Mouse (Mus musculus) heart, adult 8-10 months (tissue): ENCODE results near the gene Glb1l. TPM values are rescaled to one million over a fixed set of nuclear protein-coding genes. Genes with fewer than 3 reads are reported as not detected.

ENCODE experiments used
- DNase-seq: peaks from one replicate; pipeline ENCODE4 v3.0.0; 2022; ENCODE audit warnings: low spot score
- total RNA-seq, 4 experiments: library from RNA; stranded (reverse); gene quantifications; 2 replicates each; pipeline ENCODE4 v1.2.4; 2022

The Glb1l gene
- total RNA-seq, 4 experiments from 2014 or later: 1.1 to 4.1 (median 2.3) TPM

DNA sequence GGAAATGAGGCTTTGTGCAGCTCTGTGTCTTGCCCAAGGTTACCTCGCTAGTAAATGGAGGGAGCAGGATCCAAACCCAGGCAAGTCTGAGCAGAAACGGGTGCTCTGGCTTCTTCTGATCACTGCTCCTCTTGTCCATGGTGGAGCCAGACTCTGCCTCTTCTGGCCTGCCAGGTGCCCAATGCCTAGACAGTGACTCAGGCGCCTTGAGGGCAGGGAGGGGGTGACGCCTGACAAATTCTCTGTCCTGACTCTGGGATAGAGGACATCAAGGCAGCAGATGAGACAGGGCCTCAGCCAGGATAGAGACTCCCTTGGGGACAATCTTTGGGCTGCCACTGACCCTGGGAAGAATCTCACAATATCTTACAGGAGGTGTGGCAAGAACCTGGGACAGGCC, 20.6 kb upstream of the Glb1l start:
- no peak for DNase-seq

DNA sequence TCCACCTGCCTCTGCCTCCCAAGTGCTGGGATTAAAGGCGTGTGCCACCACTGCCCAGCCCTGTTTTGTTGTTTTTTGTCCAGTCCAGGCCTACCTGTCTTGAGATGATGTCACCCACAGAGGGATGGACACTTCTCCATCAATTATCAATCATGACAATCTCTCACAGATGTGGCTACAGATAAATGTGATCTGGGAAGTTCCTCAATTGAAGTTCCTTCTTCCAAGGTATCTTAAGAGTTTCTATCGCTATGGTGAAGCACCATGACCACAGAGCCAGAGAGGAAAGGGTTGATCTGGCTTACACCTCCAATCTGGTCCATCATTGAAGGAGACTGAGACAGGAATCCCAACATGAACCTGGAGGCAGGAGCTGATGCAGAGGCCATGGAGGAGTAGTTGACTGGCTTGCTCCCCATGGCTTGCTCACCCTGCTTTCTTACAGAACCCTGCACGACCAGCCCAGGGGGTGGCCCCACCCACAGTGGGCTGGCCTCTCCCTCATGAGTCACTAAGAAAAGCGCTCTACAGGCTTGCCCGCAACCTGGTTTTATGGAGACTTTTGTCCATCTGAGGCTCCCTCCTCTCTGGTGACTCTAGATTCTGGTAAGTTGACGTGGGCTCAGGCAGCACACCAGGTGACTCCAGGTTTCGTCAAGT, 19.9 kb upstream of the Glb1l start:
- no peak for DNase-seq

DNA sequence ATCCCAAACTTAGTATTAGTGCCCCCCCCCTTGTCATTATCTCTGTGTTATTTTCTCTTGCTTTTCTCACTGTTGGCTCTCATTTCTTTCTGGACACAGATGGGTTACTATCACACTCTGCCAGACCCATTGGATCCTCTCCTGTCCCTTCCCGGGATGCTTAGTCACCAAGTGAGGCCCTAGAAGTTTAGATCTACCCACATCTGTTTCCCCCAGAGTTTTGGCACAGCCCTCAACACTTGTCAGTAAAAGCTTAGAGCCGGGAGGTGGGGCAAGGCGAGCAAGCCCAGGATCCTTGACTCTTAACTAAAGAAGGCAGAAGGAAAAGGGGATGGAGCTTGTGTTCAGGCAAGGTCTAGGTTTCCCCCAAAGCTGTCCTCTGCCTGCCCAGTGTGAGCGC, 18.5 kb upstream of the Glb1l start:
- no peak for DNase-seq

DNA sequence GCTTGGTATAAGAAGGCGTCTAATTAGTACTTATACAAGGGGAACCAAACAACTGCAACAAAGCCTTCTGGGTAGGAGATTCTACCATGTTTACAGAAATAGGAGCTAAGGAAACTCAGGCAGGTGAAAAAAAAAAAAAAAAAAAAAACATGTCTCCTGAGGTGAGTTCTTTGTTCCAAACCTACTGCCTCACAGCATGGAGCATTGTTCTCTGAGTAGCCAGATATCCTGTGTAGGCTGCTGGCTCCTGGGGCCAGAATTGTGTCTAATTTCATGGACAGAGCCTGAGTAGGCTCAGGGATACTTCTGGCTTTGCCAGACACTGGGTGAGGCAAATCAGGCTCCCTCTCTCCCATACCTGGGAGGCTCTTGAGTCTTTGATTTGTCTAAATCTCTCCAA, 17.0 kb upstream of the Glb1l start:
- DNase-seq: no peak

DNA sequence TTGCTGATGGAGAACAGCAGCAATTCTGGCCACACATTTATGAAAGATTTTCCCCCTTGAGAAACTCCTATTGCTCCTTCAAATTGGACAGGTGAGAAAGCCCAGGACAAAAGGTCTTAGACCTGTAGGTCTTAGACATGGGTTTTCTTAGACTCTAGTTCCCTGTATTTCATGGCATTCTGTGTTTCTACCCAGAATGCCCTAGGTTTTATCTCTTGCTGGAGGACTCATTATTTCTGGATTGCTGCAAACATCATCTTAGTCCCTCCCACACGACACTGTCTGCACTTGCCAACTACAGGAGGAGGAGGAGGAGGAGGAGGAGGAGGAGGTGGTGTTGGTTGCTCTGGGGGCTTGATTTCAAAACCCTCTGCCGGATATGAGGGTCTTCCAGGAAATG, 15.5 kb upstream of the Glb1l start:
- DNase-seq: no peak

GRCm38 (mm10) chr1:75225473-75225872, 14.9 kb upstream of the Glb1l start:
- no peak for DNase-seq

- DNase-seq: no peak
Observed at GRCm38 (mm10) chr1:75223532-75223931, 12.9 kb upstream of the Glb1l start.

DNA sequence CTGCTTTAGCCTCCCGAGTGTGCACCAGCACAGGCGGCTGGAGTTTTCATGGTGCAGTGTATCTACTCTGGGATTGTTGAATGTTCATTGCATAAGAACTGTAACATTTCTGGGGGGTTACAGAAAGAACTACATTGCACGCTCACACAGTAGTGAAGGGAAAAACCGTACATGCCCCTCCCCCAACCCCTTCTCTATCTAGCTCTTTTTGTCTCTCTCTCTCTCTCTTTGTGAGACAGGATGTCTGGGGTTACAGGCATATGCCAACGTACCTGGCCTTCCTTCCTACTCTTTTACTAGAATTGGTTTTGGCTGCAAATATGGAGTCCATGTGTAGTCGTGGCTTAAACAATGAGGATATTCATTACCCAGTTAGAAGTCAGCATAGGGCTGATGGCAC, 12.3 kb upstream of the Glb1l start:
- no peak for DNase-seq

DNA sequence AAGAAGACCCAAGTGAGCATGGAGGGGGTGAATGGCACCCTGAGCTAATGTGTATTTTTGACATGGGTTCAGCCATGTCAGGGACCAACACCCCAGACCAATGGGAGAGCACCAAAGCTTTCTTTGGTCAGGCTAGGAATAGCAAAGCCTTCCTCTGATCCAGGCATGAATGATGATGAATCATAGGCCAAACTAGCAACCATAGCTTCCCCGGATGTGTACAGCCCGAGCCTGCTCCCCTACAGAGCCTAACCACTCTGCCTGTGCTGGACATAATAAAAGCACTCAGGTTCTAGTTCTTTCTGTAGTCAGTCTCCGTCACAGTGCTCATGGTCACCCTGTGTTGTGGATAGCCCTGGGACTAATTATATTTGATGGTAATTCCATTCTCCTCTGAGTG, 10.9 kb upstream of the Glb1l start:
- no peak for DNase-seq

DNA sequence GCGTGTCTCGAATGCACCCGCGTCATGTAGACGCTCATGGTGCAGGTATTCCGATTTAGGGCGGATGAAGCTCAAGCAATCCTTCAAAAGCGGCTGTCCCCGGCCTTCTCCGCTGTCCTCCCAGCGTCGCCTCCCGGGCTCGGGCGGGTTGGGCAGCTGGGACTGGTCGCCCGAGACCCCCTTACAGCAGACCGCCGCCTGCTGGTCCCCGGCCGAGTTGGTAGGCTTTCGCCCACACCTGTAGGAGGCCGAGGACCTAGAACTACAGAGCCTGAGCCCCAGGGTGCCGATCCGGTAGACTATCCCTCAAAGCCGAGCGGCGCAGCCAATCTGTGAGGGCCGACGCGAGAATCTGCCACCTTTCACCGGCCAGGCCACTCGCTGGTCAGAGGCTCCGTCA, 8.9 kb upstream of the Glb1l start, which contains the start of gene Tuba4a:
Gene Tuba4a, minus strand, starts transcription at position 335 of the 400 bp plus-strand sequence.
- no peak for DNase-seq

GRCm38 (mm10) chr1:75219078-75219477, 8.5 kb upstream of the Glb1l start:
- DNase-seq: peak; percentile 89

GRCm38 (mm10) chr1:75218227-75219001, 7.8 kb upstream of the Glb1l start:
- peak; percentile 71 for DNase-seq

- DNase-seq: no peak
Observed at GRCm38 (mm10) chr1:75217893-75218226, 7.2 kb upstream of the Glb1l start.

- DNase-seq: peak; percentile 57
Observed at GRCm38 (mm10) chr1:75216797-75217585, 6.4 kb upstream of the Glb1l start.

DNA sequence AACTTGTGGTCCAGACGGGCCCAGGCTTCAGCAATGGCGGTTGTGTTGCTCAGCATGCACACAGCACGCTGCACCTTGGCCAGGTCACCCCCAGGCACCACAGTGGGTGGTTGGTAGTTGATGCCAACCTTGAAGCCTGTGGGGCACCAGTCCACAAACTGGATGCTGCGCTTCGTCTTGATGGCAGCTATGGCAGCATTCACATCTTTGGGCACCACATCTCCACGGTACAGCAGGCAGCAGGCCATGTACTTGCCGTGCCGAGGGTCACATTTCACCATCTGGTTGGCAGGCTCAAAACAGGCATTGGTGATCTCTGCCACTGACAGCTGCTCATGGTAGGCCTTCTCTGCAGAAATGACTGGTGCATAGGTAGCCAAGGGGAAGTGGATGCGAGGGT, 5.2 kb upstream of the Glb1l start:
- no peak for DNase-seq

DNA sequence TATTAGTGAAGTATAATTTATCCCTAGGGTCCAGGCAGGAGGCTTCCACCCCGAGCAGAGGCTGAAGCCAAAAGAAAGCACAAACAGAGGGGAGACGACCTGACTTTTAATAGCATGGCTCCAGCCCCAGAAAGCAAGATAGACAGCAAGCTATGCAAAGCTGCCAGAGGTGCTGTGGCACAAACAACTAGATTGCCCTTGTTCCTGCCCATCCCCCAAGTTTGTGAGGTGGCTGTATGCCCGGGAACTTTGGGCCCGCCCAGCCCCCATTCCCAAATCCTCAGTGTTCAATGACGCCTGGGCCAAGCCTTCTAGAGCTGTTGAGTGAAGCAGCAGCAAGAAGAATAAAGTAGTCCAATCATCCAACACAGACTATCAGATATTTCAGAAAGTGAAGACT, 4.3 kb upstream of the Glb1l start:
- DNase-seq: peak; percentile 79

- DNase-seq: no peak
Observed at GRCm38 (mm10) chr1:75214442-75214841, 3.8 kb upstream of the Glb1l start.

GRCm38 (mm10) chr1:75213096-75213495, 2.5 kb upstream of the Glb1l start:
- no peak for DNase-seq

- no peak for DNase-seq
Observed at GRCm38 (mm10) chr1:75212542-75212941, 1.9 kb upstream of the Glb1l start.

GRCm38 (mm10) chr1:75211141-75211708, 612 bp upstream of the Glb1l start:
- no peak for DNase-seq

DNA sequence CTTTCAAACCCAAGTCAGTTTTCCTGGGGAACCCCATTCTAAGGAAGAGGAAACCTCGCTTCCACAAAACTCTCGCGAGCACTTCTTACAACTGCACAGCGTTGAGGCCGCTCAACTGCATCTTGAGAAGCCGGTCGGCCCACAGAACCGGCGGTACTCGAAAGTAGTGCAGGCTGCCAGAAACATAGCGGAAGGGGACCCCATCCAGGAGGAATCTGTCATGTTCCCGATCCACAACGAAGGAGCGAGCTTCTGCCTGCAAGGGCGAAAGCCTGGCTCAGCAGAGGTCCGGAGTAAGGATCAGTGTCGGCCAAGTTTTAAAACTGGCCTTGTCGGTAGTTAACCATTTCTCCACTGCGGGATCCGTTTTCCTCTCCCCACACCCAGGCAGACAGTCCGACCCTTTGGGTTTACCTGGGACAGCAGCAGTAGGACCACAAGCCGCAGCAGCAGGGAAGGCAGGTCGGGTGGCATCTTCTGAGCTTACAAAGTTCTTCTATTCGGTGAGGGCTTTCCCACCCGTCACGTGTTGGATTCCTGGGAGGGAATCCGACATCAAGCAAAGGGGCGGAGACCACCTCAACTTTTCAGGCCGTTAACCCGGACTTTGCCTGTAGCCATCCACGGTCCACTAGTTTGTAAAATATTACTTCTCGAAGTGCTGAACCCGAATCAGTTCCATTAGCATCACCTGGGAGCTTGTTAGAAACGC, 1.5 kb downstream of the Glb1l start:
- DNase-seq: no peak

DNA sequence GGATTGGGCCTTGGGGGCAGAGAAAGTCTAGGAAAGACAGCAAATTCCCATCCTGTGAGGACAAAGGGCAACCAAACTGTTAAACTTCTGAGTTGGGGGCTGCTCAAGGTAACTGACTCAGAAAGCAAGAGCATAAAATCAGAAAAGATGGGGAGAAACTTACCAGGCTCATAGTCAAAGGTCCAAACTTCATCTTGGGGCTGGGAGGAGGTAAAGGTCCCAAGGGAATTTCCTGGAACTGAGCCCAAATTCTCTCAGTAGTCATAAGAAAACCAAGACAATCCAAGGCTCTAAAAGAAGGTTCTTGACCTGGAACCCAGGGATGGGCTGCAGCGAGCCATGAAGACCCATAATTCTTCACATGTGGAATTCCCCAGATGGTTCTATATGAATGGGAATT, 9.4 kb downstream of the Glb1l start:
- DNase-seq: no peak
